Mouse (Mus musculus): ENCODE results near the gene Pias3. TPM values are rescaled to one million over a fixed set of nuclear protein-coding genes. Genes with fewer than 3 reads are reported as not detected.

Gene Pias3
- polyA plus RNA-seq, 1 experiment = 34.9 TPM

DNA sequence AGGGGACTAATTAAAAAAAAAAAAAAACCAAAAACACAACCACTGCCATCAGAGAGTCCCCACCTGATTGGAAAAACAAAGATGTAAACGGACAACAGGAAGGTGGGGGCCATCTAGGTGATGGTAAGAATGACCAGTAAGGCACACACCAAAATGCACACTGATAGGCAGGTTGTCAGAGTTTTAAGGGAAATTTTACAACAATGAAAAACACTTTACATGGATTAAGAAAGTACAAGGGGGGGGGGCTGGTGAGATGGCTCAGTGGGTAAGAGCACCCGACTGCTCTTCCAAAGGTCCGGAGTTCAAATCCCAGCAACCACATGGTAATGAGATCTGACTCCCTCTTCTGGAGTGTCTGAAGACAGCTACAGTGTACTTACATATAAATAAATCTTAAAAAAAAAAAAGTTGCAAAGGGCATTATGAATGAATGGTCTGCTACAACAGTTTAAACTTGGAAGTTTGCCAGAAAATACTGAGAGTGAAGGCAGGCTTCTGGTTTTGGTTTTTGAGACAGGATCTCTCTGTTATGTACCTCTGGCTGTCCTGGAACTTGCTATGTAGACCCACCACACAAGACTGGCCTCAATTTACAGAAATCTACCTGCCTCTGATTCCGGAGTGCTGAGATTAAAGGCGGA is 27.6 kb upstream of the Pias3 start:
- Histone ChIP-seq H3K4me3 (replicated peaks; ENCODE audit: control insufficient read depth, low read depth, low read length) (no peak overlapping the region), H3K27ac (ENCODE audit: control insufficient read depth, insufficient read depth, low read depth, low read length, poor library complexity) (no peak overlapping the region), H3K4me1 (ENCODE audit: control insufficient read depth, insufficient read depth, low read length) (no peaks in the 10 kb centered on the region)
- 90% methylated on average over 5 of the region's 5 CpGs for WGBS
- no peak for TF ChIP-seq CTCF (IDR thresholded peaks at IDR 0.05; ENCODE audit: control insufficient read depth, insufficient read depth, low read length)
- no peak for TF ChIP-seq POLR2A (IDR thresholded peaks at IDR 0.05; ENCODE audit: borderline replicate concordance, control insufficient read depth, low read depth, low read length)

DNA sequence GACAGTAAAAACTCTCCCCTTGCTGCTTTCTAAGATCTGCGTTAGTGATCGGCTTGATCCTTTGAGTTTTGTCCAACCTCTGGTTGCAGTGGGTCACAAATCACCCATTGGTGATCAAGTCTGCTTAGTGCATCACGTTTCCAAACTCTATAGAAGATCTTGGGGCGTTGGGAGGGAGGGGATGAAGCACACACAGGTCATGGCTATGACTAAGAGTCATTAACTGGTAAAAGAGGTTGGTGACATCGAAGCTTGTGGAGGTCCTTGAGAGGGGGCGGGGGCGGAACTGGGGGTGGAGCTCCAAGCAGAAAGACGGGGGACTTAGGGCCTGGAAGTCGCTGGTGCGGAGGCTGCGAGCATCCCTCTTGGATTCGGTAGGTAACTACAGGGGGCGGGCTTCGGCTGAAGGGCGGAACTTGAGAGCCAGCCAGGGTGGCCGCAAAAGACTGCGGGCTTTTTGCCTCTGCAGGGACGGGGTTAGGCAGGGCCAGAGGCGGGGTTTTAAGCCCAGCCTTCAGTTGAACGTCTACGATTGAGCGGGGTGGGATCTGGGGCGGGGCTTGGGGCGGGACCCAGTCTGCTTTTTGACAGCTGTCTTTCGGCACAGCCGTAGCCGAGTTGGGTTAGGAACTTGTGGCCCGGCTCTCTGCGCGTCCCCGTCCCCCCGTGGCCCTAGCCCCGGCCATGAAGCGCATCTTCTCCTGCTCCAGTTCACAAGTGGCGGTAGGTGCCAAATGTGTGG is 26.3 kb upstream of the Pias3 start, which contains the start of gene Ankrd35:
Gene Ankrd35 (plus strand): TSS at position 405 of the 742 bp plus-strand sequence.
- WGBS = 7% methylated on average over 35 of the region's 35 CpGs
- no peak within 1 kb of the TSS for H3K27ac ChIP-seq (ENCODE audit: control insufficient read depth, insufficient read depth, low read depth, low read length, poor library complexity)
- H3K4me3 ChIP-seq (replicated peaks; ENCODE audit: control insufficient read depth, low read depth, low read length) = peak within 1 kb of the TSS; percentile 48
- H3K4me1 ChIP-seq (ENCODE audit: control insufficient read depth, insufficient read depth, low read length) = no peaks in the 10 kb centered on the region
- no peak for TF ChIP-seq CTCF (IDR thresholded peaks at IDR 0.05; ENCODE audit: control insufficient read depth, insufficient read depth, low read length)
- no peak for TF ChIP-seq POLR2A (IDR thresholded peaks at IDR 0.05; ENCODE audit: borderline replicate concordance, control insufficient read depth, low read depth, low read length)

- H3K27ac ChIP-seq (ENCODE audit: control insufficient read depth, insufficient read depth, low read depth, low read length, poor library complexity) = no peak overlapping the region
- TF ChIP-seq POLR2A (IDR thresholded peaks at IDR 0.05; ENCODE audit: borderline replicate concordance, control insufficient read depth, low read depth, low read length) (no peak), CTCF (IDR thresholded peaks at IDR 0.05; ENCODE audit: control insufficient read depth, insufficient read depth, low read length) (no peak)
- WGBS = 93% methylated on average over 5 of the region's 5 CpGs
- no peaks in the 10 kb centered on the region for H3K4me1 ChIP-seq (ENCODE audit: control insufficient read depth, insufficient read depth, low read length)
- no peak overlapping the region for H3K4me3 ChIP-seq (replicated peaks; ENCODE audit: control insufficient read depth, low read depth, low read length)
These were observed 24.7 kb upstream of the Pias3 start for GRCm38 (mm10) chr3:96671519-96671918.

GRCm38 (mm10) chr3:96673514-96673913 is 22.7 kb upstream of the Pias3 start:
- TF ChIP-seq CTCF (IDR thresholded peaks at IDR 0.05; ENCODE audit: control insufficient read depth, insufficient read depth, low read length) (no peak), POLR2A (IDR thresholded peaks at IDR 0.05; ENCODE audit: borderline replicate concordance, control insufficient read depth, low read depth, low read length) (no peak)
- 82% methylated on average over 4 of the region's 4 CpGs for WGBS
- Histone ChIP-seq H3K4me1 (ENCODE audit: control insufficient read depth, insufficient read depth, low read length) (no peaks in the 10 kb centered on the region), H3K4me3 (replicated peaks; ENCODE audit: control insufficient read depth, low read depth, low read length) (no peak overlapping the region), H3K27ac (ENCODE audit: control insufficient read depth, insufficient read depth, low read depth, low read length, poor library complexity) (no peak overlapping the region)

GRCm38 (mm10) chr3:96674442-96674841 is 21.7 kb upstream of the Pias3 start:
- Histone ChIP-seq H3K4me1 (ENCODE audit: control insufficient read depth, insufficient read depth, low read length) (no peaks in the 10 kb centered on the region), H3K4me3 (replicated peaks; ENCODE audit: control insufficient read depth, low read depth, low read length) (no peak overlapping the region), H3K27ac (ENCODE audit: control insufficient read depth, insufficient read depth, low read depth, low read length, poor library complexity) (no peak overlapping the region)
- no peak for TF ChIP-seq CTCF (IDR thresholded peaks at IDR 0.05; ENCODE audit: control insufficient read depth, insufficient read depth, low read length)
- TF ChIP-seq POLR2A (IDR thresholded peaks at IDR 0.05; ENCODE audit: borderline replicate concordance, control insufficient read depth, low read depth, low read length) = no peak
- WGBS = 74% methylated on average over 8 of the region's 8 CpGs

- no peaks in the 10 kb centered on the region for H3K4me1 ChIP-seq (ENCODE audit: control insufficient read depth, insufficient read depth, low read length)
- no peak overlapping the region for H3K27ac ChIP-seq (ENCODE audit: control insufficient read depth, insufficient read depth, low read depth, low read length, poor library complexity)
- 41% methylated on average over 3 of the region's 3 CpGs for WGBS
- no peak overlapping the region for H3K4me3 ChIP-seq (replicated peaks; ENCODE audit: control insufficient read depth, low read depth, low read length)
- TF ChIP-seq POLR2A (IDR thresholded peaks at IDR 0.05; ENCODE audit: borderline replicate concordance, control insufficient read depth, low read depth, low read length) = no peak
- no peak for TF ChIP-seq CTCF (IDR thresholded peaks at IDR 0.05; ENCODE audit: control insufficient read depth, insufficient read depth, low read length)
These were observed 21.0 kb upstream of the Pias3 start for GRCm38 (mm10) chr3:96675171-96675570.

DNA sequence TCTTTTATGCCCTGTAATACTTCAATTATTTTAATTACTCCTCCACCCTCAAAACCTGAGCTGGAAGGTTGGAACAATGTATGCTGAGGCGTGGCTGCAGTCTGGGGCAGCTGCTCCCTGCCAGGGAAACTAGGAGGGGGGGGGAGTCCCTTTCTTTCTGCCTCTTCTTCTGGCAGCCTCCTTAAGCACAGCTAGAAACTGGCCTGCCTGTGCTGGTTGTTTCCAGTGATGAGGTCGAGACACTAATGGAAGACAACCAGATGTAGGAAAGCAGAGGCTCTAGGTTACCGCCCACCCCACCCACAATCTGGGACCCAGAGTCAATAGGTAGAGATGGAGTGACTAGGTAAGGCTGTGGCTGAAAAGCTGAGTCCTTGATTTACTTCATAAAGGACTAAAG is 20.5 kb upstream of the Pias3 start:
- no peak for TF ChIP-seq POLR2A (IDR thresholded peaks at IDR 0.05; ENCODE audit: borderline replicate concordance, control insufficient read depth, low read depth, low read length)
- TF ChIP-seq CTCF (IDR thresholded peaks at IDR 0.05; ENCODE audit: control insufficient read depth, insufficient read depth, low read length) = no peak
- 82% methylated on average over 3 of the region's 3 CpGs for WGBS
- H3K4me3 ChIP-seq (replicated peaks; ENCODE audit: control insufficient read depth, low read depth, low read length) = no peak overlapping the region
- no peak overlapping the region for H3K27ac ChIP-seq (ENCODE audit: control insufficient read depth, insufficient read depth, low read depth, low read length, poor library complexity)
- no peaks in the 10 kb centered on the region for H3K4me1 ChIP-seq (ENCODE audit: control insufficient read depth, insufficient read depth, low read length)

DNA sequence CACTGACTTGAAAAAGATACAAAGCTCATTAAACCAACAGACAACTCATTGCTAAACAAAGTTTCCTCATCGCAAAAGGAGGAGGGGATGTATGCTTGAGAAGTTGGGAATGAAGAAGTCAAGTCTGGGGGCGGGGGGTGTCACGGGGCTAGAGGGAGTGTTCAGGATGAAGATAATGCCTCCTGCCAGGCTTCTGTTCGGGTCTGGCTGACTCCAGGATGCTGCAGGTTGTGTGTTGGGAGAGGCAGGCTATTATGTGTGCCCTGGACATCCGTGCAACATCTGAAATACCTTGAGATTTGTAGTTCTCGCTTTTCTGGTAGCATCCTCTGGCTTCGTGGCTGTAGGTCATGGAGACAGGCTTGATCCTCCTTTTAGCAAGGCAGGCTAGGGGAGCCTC is 17.7 kb upstream of the Pias3 start:
- no peak overlapping the region for H3K27ac ChIP-seq (ENCODE audit: control insufficient read depth, insufficient read depth, low read depth, low read length, poor library complexity)
- 75% methylated on average over 7 of the region's 7 CpGs for WGBS
- H3K4me3 ChIP-seq (replicated peaks; ENCODE audit: control insufficient read depth, low read depth, low read length) = no peak overlapping the region
- H3K4me1 ChIP-seq (ENCODE audit: control insufficient read depth, insufficient read depth, low read length) = no peaks in the 10 kb centered on the region
- TF ChIP-seq POLR2A (IDR thresholded peaks at IDR 0.05; ENCODE audit: borderline replicate concordance, control insufficient read depth, low read depth, low read length) = no peak
- TF ChIP-seq CTCF (IDR thresholded peaks at IDR 0.05; ENCODE audit: control insufficient read depth, insufficient read depth, low read length) = no peak

All from bone marrow, adult 2 months (tissue).